Mouse (Mus musculus) heart, embryonic 12.5 days (tissue): ENCODE measurements around the gene Akr1c14. TPM values are rescaled to one million over a fixed set of nuclear protein-coding genes. Genes with fewer than 3 reads are reported as not detected.

Source experiments
- ATAC-seq: fragments of 200-750 bp; cut with Nextera tagmentation; 2 replicates; pipeline ENCODE4 v1.8.0; 2017; ENCODE audit warnings: moderate TSS enrichment, moderate library complexity; ENCODE audit not compliant: insufficient number of reproducible peaks, low FRiP score
- H3K27ac ChIP-seq: fragments of 300-500 bp; sonication (generic); 2 replicates; pipeline ENCODE4 v1.5.1; 2016; ENCODE audit warnings: mild to moderate bottlenecking, moderate library complexity; ENCODE audit not compliant: poor library complexity, severe bottlenecking
- H3K27me3 ChIP-seq: fragments of 300-500 bp; sonication (generic); replicated peaks from 2 replicates; pipeline ENCODE4 v1.6.1; 2016; ENCODE audit warnings: mild to moderate bottlenecking, moderate library complexity
- H3K36me3 ChIP-seq: fragments of 300-500 bp; sonication (generic); 2 replicates; pipeline ENCODE4 v1.6.1; 2016; ENCODE audit warnings: mild to moderate bottlenecking, moderate library complexity
- H3K4me1 ChIP-seq: fragments of 300-500 bp; sonication (generic); replicated peaks from 2 replicates; pipeline ENCODE4 v1.6.1; 2016; ENCODE audit warnings: mild to moderate bottlenecking
- H3K4me2 ChIP-seq: fragments of 300-500 bp; sonication (generic); 2 replicates; pipeline ENCODE4 v1.6.1; 2016; ENCODE audit warnings: mild to moderate bottlenecking, moderate library complexity
- H3K4me3 ChIP-seq: fragments of 300-500 bp; sonication (generic); 2 replicates; pipeline ENCODE4 v1.5.1; 2016; ENCODE audit warnings: mild to moderate bottlenecking
- H3K9ac ChIP-seq: fragments of 300-500 bp; sonication (generic); 2 replicates; pipeline ENCODE4 v1.6.1; 2016; ENCODE audit warnings: mild to moderate bottlenecking, moderate library complexity
- H3K9me3 ChIP-seq: fragments of 300-500 bp; sonication (generic); replicated peaks from 2 replicates; pipeline ENCODE4 v1.6.1; 2016; ENCODE audit warnings: mild to moderate bottlenecking, moderate library complexity
- WGBS: fragments of 180-500 bp; shearing (Covaris S2); methylation state at CpG from one replicate; pipeline ENCODE4 v1.1.7; 2016; 5-methylcytosine and 5-hydroxymethylcytosine counted together
- polyA plus RNA-seq: library from polyadenylated mRNA; unstranded; fragments of >200 nt; fragmentation: Nextera tagmentation; extraction: Ambion mirVana; gene quantifications from 2 replicates; pipeline ENCODE4 v1.2.1, GENCODE M21; 2016

Gene Akr1c14
- 1.9 and 2.4 TPM in 2 replicates for polyA plus RNA-seq

DNA sequence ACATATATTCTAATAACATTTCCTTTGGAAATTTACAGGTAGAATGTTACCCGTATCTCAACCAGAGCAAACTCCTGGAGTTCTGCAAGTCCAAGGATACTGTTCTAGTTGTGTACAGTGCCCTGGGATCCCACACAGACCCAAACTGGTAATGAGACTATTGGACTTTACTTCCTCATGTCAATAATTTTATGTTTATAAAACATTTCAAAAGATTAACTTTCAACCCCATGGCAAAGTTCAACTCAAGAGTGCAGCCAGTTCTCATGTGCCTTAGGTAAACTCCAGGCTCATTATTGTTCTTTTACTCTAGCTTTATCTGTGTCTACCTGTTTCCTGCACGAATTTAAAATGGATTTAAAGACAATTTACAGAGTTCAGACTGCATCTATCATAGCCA, at the start of gene Akr1c14:
Gene Akr1c14 (plus strand): TSS at position 293 of the 400 bp plus-strand sequence.
- ATAC-seq: no peak
- Histone ChIP-seq H3K27me3 (no peaks in the 10 kb centered on the region), H3K4me1 (no peaks in the 10 kb centered on the region), H3K27ac (no peak within 1 kb of the TSS), H3K9ac (no peak within 1 kb of the TSS), H3K4me3 (no peak within 1 kb of the TSS), H3K4me2 (no peak within 1 kb of the TSS), H3K36me3 (no peaks in the 10 kb centered on the region), H3K9me3 (no peaks in the 10 kb centered on the region; the same call in 1 of the 2 replicates)
- WGBS: 49% methylated on average over 2 of the region's 2 CpGs

DNA sequence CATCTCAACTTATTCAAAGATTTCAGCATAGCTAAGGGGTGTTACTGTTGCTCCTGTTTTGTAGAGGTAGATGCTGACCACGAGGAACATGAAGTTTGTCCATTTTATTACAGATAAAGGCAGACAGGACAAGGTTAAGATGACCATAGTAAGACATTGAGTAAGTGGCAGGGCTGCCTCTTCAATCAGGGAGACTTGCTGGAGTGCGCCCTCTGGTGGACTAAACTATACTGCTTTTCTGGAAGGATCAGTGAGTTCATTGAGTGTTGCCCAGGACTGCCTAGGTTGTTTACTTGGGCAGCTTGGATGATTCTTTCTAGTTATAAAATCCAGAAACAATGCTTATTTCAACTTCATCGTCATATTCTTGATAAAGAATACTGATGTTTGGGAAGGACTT, 47.1 kb upstream of the Akr1c14 start:
- no peak overlapping the region for H3K9ac ChIP-seq
- WGBS: 10% methylated on average over 3 of the region's 3 CpGs
- ATAC-seq: no peak
- no peak overlapping the region for H3K4me3 ChIP-seq
- no peaks in the 10 kb centered on the region for H3K9me3 ChIP-seq
- H3K27me3 ChIP-seq: no peaks in the 10 kb centered on the region
- no peak overlapping the region for H3K27ac ChIP-seq
- no peak overlapping the region for H3K4me2 ChIP-seq
- H3K4me1 ChIP-seq: no peaks in the 10 kb centered on the region
- no peaks in the 10 kb centered on the region for H3K36me3 ChIP-seq

DNA sequence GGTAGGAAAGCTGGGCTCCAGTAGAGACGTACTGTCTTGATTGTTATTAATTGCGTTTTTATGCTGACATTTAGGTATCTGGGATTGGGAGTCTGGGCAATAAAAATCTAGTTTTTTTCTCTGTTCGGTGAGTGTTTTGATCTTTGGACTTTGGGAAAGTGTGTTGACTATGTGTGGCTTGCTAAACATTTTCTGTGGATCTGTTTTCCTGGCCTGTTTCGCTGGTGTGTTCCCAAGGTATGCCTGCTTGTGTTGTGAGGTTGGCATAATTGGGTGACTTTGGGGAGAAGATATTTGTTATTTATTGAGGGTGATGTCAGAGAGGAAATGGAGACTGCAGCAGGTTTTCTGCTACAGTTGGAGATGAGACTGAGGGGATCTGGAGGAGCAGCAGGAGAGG, 38.0 kb upstream of the Akr1c14 start:
- no peak for ATAC-seq
- Histone ChIP-seq H3K36me3 (no peaks in the 10 kb centered on the region), H3K27me3 (no peaks in the 10 kb centered on the region), H3K9ac (no peak overlapping the region), H3K4me1 (no peaks in the 10 kb centered on the region), H3K4me2 (no peak overlapping the region), H3K27ac (no peak overlapping the region), H3K4me3 (no peak overlapping the region), H3K9me3 (no peaks in the 10 kb centered on the region)
- WGBS: 73% methylated on average over 4 of the region's 4 CpGs

DNA sequence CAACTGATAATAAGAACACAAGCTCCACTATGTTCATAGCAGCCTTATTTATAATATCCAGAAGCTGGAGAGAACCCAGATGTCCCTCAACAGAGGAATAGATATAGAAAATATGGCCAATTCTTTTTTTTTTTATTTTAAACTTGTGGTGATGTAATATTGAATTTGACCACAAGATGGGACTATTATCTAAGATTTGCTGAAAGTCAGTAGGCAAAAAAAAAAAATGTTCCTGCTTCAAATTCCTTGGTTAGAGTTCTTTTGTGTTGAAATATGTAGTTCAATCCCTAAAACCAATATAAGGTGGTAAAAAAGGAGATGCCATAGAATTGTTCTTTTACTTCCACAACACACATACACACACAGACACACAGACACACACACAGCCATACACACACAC, 35.0 kb upstream of the Akr1c14 start:
- no peaks in the 10 kb centered on the region for H3K27me3 ChIP-seq
- no peak for ATAC-seq
- no peak overlapping the region for H3K9ac ChIP-seq
- H3K9me3 ChIP-seq: no peaks in the 10 kb centered on the region
- no peak overlapping the region for H3K4me3 ChIP-seq
- H3K4me2 ChIP-seq: no peak overlapping the region
- no peaks in the 10 kb centered on the region for H3K36me3 ChIP-seq
- no peaks in the 10 kb centered on the region for H3K4me1 ChIP-seq
- no peak overlapping the region for H3K27ac ChIP-seq

DNA sequence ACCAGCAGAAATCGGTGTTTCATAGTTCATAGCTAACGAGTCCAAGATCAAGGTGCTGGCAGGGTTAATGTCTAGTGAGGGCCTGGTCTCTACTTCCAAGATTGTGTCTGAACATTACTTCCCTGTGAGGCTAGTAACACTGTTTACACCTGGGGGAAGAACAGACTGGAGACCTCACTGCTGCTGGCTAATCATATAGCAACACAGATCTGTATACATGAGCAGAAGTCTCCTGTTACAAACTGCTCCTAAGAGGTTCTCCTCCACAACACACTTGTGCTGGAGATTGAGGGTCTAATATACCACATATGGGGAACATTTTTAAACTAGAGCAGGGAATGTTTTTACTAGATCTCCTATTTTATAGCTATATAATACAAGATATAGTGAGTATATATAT, 18.9 kb upstream of the Akr1c14 start:
- no peaks in the 10 kb centered on the region for H3K36me3 ChIP-seq
- 81% methylated on average over 2 of the region's 2 CpGs for WGBS
- no peak for ATAC-seq
- no peak overlapping the region for H3K4me2 ChIP-seq
- H3K4me3 ChIP-seq: no peak overlapping the region
- no peaks in the 10 kb centered on the region for H3K27me3 ChIP-seq
- H3K4me1 ChIP-seq: no peaks in the 10 kb centered on the region
- H3K9ac ChIP-seq: no peak overlapping the region
- H3K9me3 ChIP-seq: no peaks in the 10 kb centered on the region
- no peak overlapping the region for H3K27ac ChIP-seq

DNA sequence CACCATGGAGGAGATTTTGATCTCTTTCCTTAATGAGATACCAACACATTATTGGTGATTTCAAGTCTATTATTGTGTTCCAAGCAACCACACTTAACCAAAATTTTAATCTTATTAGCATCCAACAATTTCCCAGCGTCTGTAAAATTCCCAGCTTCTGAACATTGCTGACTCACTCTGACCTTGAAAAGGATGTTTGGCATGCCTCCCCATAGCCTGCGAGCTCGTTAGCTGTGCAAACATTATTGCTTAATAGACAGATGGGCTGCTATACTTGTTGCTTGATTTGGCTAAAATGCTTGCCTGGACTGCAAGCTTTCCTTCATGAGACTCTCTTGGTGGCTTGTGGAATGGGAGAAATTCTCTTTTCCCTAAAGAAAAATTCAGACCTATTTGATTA, 16.3 kb upstream of the Akr1c14 start:
- no peaks in the 10 kb centered on the region for H3K4me1 ChIP-seq
- no peak overlapping the region for H3K9ac ChIP-seq
- H3K9me3 ChIP-seq: no peaks in the 10 kb centered on the region
- H3K4me2 ChIP-seq: no peak overlapping the region
- 74% methylated on average over 3 of the region's 3 CpGs for WGBS
- H3K27me3 ChIP-seq: no peaks in the 10 kb centered on the region
- no peak for ATAC-seq
- no peaks in the 10 kb centered on the region for H3K36me3 ChIP-seq
- no peak overlapping the region for H3K27ac ChIP-seq
- no peak overlapping the region for H3K4me3 ChIP-seq

DNA sequence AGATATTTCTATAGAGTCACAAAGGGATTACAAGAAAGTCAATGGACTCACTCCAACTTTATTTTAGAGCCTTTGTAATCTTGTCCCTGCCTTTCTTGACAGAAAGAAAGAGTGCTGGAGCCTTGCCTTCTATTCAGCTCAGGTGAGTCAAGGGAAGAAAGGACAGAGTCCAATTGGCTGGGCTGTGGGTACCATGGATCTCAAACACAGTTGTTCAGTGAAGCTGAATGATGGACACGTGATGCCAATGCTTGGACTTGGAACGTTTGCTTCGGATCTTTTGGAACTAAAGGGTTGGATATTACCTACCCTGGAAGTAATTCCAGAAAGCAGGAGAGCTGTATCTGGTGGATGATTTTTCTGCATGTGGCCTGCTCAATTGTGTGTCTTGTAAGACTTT, 13.8 kb upstream of the Akr1c14 start:
- no peak overlapping the region for H3K9ac ChIP-seq

DNA sequence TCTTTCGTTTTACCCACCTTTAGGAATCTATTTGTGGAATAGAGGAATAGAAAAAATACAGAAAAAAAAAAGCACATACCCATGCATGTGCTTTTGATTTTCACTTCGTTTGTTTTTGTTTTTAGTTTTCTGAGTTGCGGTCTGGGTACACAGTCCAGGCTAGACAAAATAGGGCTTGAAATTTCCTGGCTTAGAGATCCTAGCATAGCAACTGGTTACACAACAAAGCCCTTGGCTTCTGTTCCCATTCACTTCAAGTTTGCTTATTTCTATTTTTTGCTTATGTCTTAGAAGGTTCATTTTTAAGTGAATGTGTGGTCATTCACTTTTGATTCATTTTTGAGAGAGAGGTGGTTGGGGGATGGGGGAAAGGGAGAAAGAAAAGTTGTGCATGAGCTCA, 2.7 kb upstream of the Akr1c14 start:
- Histone ChIP-seq H3K9ac (no peak overlapping the region), H3K4me2 (no peak overlapping the region), H3K4me3 (no peak overlapping the region), H3K27me3 (no peaks in the 10 kb centered on the region), H3K9me3 (no peaks in the 10 kb centered on the region; the same call in 1 of the 2 replicates), H3K36me3 (no peaks in the 10 kb centered on the region), H3K4me1 (no peaks in the 10 kb centered on the region), H3K27ac (no peak overlapping the region)
- 71% methylated on average over 3 of the region's 3 CpGs for WGBS
- ATAC-seq: no peak

More for the DNA sequence above, 13.8 kb upstream of the Akr1c14 start:
- H3K27ac ChIP-seq: no peak overlapping the region
- H3K4me1 ChIP-seq: no peaks in the 10 kb centered on the region
- H3K4me3 ChIP-seq: no peak overlapping the region
- no peak for ATAC-seq
- no peaks in the 10 kb centered on the region for H3K36me3 ChIP-seq
- no peaks in the 10 kb centered on the region for H3K9me3 ChIP-seq
- 69% methylated on average over 3 of the region's 3 CpGs for WGBS
- H3K4me2 ChIP-seq: no peak overlapping the region
- H3K27me3 ChIP-seq: no peaks in the 10 kb centered on the region

DNA sequence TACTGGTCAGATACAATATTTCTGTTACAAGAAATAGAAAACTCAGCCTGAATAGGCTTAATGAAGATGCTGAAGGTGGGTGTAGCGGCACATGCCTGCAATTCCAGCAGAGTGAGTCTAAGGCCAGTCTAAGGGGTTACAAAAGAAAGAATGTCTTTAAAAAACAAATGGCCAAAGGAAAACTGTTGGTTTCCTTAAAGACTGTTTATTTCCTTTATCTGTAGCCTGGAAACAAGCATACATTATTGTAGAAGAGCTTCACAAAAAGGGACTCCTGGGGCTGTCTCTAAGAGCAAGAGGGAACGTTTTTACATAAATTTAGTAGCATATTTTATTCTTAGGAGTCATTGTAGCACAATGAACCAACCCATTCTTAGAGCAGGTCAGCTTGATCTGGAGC, 2.0 kb upstream of the Akr1c14 start:
- no peak overlapping the region for H3K4me2 ChIP-seq
- WGBS: 50% methylated on average over 2 of the region's 2 CpGs
- no peak overlapping the region for H3K27ac ChIP-seq
- H3K9ac ChIP-seq: no peak overlapping the region
- no peaks in the 10 kb centered on the region for H3K36me3 ChIP-seq
- H3K4me1 ChIP-seq: no peaks in the 10 kb centered on the region
- ATAC-seq: no peak
- no peaks in the 10 kb centered on the region; the same call in 1 of the 2 replicates for H3K9me3 ChIP-seq
- no peak overlapping the region for H3K4me3 ChIP-seq
- no peaks in the 10 kb centered on the region for H3K27me3 ChIP-seq

DNA sequence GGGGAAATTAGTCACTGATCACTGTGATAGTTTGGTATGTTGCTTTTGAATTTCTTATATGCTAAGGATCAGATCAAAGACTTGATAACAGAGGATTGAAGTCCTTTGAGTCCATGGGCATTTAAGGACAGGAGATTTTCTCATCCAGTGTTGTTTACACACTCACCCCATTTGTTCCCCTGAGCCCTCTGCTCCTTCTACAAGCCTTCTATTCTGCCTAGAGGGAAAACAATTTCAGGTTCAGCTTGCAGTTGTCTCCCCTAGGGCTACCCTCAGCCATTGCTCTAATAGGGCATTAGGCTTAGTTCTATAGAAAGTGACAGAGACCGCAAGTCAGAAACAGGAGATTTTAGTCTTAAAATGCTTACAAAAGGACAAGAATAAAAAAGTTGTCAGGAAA, 585 bp upstream of the Akr1c14 start:
- H3K4me3 ChIP-seq: no peak overlapping the region
- no peaks in the 10 kb centered on the region for H3K36me3 ChIP-seq
- WGBS: 76% methylated on average over 1 of the region's 1 CpGs
- no peaks in the 10 kb centered on the region for H3K27me3 ChIP-seq
- H3K4me2 ChIP-seq: no peak overlapping the region
- no peak overlapping the region for H3K27ac ChIP-seq
- H3K9ac ChIP-seq: no peak overlapping the region
- no peaks in the 10 kb centered on the region; the same call in 1 of the 2 replicates for H3K9me3 ChIP-seq
- no peak for ATAC-seq
- H3K4me1 ChIP-seq: no peaks in the 10 kb centered on the region

DNA sequence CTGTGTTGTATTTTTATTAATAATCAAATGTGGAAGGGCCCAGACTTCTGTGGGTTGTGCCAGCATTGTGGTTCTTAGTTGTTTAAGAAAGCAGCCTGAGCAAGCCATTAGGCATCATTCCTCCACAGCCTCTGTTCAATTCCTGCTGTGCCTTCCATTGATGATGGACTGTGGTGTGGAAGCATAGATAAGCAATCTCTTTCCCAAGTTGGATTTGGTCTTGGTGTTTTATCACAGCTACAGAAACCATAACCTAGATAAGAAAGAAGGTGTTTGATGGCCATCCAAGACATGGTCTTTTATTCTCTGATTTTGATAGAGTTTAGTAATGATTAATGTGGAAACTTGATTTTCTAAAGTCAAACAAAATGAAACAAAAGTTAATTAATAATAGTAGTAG, 844 bp downstream of the Akr1c14 start:
- H3K4me2 ChIP-seq: no peak overlapping the region
- no peaks in the 10 kb centered on the region for H3K27me3 ChIP-seq
- ATAC-seq: no peak
- no peak overlapping the region for H3K27ac ChIP-seq
- no peak overlapping the region for H3K9ac ChIP-seq
- H3K4me1 ChIP-seq: no peaks in the 10 kb centered on the region
- H3K4me3 ChIP-seq: no peak overlapping the region
- no peaks in the 10 kb centered on the region; the same call in 1 of the 2 replicates for H3K9me3 ChIP-seq
- H3K36me3 ChIP-seq: no peaks in the 10 kb centered on the region

DNA sequence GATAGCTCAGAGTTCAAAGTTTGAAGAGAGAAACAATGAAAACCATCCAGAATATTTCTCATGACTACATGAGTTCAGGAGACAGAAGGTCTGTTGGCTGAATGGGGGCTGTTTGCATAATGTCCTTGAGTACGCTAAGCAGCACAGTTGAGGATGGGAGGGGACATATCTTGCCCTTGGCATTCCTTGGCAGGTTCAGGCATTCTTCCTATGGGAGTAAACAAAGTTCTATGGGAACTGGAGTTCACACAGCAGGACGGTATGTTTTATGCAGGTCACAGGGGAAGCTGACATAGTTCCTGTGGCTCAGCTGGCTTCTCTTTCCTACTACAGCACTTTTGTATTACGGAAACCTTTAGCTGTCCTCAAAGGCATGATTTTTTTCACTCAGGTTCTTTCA, 6.6 kb downstream of the Akr1c14 start:
- Histone ChIP-seq H3K9ac (no peak overlapping the region), H3K4me1 (no peaks in the 10 kb centered on the region), H3K4me3 (no peak overlapping the region), H3K27me3 (no peaks in the 10 kb centered on the region), H3K4me2 (no peak overlapping the region), H3K27ac (no peak overlapping the region), H3K9me3 (no peaks in the 10 kb centered on the region), H3K36me3 (no peaks in the 10 kb centered on the region)
- ATAC-seq: no peak
- 65% methylated on average over 3 of the region's 3 CpGs for WGBS
